Mouse (Mus musculus) gonadal fat pad, adult 2 months (tissue): ENCODE data around the gene Cd244a. TPM values are rescaled to one million over a fixed set of nuclear protein-coding genes. Genes with fewer than 3 reads are reported as not detected.

Experiments used
- DNase-seq: peaks from one replicate; pipeline ENCODE4 v3.0.0-alpha.2; 2012; ENCODE audit warnings: low read depth
- polyA plus RNA-seq: library from polyadenylated mRNA; depleted of rRNA; stranded (reverse); fragments of >200 nt; gene quantifications from 2 replicates; pipeline ENCODE4 v1.2.3, GENCODE M21; 2012

Gene Cd244a
- polyA plus RNA-seq, 1 experiment = 0.61 TPM

DNA sequence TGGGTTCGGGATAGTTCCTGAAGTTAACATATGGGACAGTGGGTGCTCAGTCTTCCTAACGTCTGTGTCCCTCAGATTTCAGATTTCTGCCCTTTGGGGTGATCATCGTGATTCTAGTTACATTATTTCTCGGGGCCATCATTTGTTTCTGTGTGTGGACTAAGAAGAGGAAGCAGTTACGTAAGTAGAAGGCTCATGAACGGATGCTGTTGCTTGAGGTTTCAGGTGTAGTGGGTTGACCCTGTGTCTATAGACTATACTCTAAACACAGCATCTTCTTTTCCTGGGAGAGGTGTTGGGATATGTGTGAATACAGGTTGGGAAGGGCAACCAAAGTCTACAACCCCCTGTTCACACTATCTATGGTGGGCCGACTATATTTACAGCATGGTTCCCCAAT is 18.2 kb downstream of the Cd244a start:
- DNase-seq = no peak

DNA sequence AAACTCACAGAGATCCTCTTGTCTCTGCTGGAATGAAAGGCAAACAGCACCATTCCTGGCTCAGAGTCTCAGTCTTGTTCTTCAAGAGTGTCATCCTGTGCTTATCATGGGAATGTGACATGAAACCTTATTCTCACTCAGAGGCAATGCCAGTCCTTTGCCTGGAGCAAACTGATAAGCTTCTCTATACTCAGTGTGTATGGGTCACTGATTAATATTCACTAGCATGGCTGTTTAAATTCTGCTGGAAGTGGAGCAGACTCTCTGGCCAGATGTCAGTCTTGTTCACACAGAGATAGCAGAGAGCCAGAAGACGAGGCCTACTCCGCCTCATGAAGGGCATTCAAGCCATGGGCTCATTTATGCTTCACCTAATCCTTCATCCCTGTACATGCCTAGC is 25.6 kb downstream of the Cd244a start:
- DNase-seq = no peak

DNA sequence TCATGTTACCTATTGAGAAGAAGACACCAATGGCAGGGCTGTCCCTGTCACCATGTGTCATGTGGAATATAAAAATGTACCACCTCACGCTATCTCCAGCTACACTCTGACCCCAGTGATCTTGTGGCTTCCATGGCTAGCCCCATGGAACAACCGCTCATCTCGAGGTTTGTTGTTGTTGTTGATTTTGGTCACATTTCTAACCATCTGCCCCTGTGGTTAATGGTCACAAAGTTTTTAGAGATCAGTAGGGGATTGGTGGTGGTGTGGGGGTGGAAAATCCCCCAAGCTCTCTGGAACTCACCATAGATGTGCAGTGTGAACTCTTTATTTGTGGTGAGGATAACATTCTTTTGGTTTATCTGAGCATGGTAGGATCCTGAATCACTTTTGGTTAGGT is 45.7 kb downstream of the Cd244a start:
- DNase-seq = no peak

- DNase-seq = no peak
Observed at GRCm38 (mm10) chr1:171606656-171607055, 47.7 kb downstream of the Cd244a start.

DNA sequence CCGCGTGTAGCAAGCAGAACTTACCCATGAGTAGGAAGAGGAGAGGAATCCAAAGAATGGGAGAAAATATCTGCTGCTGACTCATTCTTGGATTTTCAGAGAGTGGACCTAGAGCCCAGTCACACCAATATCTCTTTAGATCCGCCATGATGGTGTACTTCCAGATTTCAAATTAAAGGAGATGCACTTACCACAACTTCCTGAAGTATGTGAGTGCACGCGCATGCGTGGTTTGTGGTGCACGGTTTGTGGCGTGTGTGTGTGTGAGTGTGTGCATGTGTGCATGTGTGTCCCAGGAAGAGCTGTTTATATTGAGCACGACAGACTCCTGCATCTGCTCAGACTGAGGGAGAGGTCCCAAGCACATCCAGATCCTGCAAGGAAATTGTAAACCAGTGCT is 48.2 kb downstream of the Cd244a start, which contains the start of gene Ly9:
Ly9 (minus strand) TSS at position 235 of the 400 bp plus-strand sequence.
- no peak for DNase-seq

- no peak for DNase-seq
Observed at GRCm38 (mm10) chr1:171610026-171610425, 51.0 kb downstream of the Cd244a start.

- DNase-seq = no peak
Observed at GRCm38 (mm10) chr1:171610781-171611180, 51.8 kb downstream of the Cd244a start.

- DNase-seq = no peak
Observed at GRCm38 (mm10) chr1:171613962-171614361, 55.0 kb downstream of the Cd244a start.

DNA sequence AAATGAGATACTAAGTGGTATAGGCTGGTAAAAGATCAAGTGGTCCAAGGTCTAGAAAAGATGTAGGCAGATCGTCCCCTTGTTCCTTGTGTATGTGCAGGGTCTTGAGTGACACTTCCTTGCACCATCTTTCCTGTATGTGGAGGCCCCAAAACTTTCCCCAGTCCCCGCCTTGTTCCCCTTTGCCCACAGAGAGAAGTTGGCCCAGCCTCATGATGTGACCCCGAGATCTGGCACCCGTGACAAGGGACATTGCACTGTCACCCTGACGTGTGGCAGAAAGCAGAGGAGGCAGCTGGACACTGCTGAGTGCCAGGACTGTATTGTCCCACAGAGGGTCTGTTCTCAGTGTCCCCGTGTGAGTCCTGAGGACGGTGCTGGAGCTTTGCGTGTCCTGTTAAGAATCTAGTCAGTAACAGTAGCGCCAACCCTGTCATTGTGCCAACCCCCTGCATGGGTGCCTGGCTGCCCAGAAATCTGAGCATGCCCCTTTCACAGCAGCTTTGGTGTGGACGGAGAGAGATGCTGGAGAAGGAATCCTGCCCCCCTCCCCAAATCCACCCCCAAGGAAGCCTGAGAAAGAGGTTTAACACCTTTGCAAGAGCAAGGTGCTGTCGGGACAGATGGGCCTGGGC is 58.0 kb downstream of the Cd244a start:
- no peak for DNase-seq

- no peak for DNase-seq
Observed at GRCm38 (mm10) chr1:171619001-171619400, 60.0 kb downstream of the Cd244a start.

GRCm38 (mm10) chr1:171619645-171620044 is 60.7 kb downstream of the Cd244a start:
- no peak for DNase-seq

- DNase-seq = no peak
Observed at GRCm38 (mm10) chr1:171620091-171620490, 61.1 kb downstream of the Cd244a start.

- DNase-seq = no peak
Observed at GRCm38 (mm10) chr1:171627801-171628200, 68.8 kb downstream of the Cd244a start.

DNA sequence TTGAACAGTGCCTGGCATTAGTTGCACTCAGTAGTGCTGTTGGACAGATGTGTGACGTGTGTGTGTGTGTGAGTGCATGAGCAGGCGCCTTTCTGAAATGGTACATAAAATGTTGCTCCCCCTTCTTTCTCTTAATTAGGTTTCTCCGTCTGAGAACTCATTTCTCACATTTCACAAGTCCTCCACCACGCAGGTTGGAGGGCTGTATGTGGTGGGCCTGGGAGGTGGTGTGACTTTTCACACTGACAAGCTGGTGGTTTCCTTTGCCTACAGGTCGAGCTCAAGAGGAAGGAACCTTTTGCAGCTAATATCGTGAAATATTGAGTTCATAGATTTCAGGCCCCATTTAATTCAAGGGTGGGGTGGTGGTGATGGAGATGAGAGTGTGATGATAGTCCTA is 70.2 kb downstream of the Cd244a start:
- DNase-seq = no peak

DNA sequence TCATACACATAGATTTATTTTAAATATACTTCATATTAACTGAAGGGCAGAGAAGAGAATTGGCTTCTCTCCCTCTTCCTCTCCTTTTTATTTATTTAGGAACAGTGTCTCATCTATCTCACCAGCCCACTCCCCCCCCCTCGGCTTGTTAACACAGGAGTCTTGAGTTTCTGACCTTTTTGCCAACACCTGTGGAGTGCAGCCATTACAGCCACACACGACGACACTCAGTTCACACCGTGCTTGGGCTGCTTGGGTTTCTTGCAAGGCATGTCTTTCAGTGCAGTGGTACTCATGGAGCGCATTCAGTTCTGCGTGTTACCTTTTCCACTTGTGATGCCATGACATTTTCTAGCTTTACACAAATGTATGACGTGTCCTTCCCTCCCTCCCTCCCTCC is 71.0 kb downstream of the Cd244a start:
- no peak for DNase-seq

DNA sequence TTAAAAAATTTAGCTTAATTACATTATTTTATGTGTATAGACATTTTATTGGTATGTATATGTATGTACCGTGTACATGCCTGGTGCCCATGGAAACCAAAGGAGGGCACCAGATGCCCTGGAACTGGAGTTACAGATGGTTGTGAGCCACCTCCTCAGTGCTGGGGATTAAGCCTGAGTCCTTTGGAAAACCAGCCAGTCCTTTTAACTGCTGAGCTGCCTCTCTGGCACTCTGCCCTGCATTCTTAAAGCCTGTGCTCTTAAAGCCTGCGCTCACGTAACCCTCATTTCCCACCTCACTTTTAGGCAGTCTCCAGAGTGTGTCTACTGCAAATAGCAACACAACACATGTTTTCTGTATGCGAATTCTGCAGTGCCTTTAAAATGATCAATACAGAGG is 71.9 kb downstream of the Cd244a start:
- DNase-seq = no peak

- no peak for DNase-seq
Observed at GRCm38 (mm10) chr1:171631447-171631846, 72.5 kb downstream of the Cd244a start.

DNA sequence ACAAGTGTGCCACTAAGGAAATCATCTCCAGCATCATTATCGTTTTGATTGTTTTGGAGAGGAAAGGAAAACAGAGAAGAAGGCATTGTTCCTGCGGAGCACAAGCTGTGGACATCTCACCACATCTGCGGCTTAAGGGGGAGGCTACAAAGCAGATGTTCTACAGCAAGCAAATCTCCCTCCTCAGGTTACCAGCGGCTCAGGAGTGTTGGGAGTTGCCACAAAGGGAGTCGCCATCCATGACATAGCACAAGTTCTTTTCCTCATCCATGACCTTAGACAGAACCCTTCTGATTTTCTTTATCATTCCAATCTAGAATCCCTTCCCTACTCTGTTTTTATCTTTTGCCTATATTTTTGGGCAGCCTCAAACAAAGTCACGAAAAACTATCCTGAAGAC is 76.7 kb downstream of the Cd244a start:
- no peak for DNase-seq

- no peak for DNase-seq
Observed at GRCm38 (mm10) chr1:171637101-171637500, 78.1 kb downstream of the Cd244a start.

DNA sequence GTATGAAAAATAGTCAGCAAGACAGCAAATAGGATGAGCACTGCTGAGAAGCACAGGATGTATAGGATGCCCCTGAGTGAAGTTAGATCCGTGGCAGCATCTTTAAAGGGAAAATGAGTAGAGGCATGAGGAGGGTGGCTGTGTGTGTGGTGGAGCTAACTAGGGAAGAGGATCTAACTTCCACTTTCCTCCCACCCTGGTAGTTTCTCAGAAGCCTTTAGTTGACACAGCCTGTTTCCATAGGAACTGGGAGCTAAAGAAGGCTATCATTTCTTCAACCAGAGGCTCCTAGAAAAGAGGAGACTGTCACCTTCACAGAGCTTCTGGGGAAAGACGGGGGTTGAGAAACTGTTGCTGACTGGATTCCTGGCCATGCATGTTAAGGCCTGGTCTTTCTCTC is 79.7 kb downstream of the Cd244a start:
- DNase-seq = no peak

DNA sequence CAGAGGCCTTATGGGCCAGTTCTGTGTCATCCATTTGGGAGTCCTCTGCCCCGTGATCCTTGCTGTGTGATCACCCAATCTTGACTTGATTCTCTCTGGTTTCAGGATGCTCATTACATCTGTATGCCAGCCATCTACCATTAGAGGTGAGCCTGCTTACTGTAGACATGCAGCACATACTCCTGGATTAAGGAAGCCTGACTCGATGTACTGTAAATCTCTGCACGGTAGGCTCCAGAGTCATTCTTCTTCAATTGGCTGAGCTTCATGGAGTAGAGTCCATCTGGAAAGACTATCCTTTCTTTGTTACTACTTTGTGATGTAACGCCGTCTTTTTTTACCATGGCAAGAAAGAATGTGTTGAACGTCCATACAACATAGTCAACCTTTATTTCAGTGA is 81.8 kb downstream of the Cd244a start:
- DNase-seq = no peak

DNA sequence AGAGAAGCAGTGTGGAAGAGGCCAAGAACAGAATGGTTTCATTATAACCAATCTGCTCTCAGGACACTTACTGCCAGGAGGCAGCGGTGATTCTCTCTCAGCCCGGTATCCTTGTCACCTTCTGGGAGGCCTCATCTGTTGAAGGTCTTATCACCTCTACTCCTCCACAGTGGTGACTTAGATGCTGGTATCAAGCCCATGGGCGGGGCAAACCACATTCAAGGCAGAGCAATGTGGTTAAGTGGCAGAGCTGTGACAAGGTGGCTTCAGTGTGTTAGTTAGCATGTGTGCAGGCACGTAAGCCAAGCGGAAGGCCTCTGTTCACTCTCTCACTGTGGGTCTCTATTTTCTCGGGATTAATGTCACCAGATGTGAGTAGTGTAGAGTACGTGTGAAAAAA is 84.6 kb downstream of the Cd244a start:
- no peak for DNase-seq

DNA sequence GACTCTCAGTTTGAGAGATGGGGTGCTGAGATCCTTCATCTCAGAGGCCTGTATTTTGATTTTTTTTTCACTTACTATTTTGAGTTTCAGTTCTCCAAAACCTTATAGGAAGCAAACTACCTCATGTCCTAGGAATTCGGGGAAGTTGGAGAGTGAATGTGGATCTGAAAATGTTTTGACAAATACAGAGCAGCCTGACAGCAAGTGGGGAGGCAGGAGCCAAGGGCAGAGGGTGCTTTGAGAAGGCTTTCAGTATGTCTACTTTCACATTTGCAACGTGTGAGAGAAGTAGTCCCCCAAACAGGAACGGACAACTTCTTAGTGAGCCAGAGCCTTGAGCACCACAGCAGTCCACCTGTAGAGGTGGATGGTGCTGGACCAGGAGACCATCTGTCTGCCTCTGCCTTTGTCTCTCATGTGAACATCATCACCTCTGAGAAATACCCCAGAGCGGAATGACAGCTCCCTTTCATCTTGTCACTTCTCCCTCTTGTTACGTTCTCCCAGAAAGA is 87.5 kb downstream of the Cd244a start:
- no peak for DNase-seq

DNA sequence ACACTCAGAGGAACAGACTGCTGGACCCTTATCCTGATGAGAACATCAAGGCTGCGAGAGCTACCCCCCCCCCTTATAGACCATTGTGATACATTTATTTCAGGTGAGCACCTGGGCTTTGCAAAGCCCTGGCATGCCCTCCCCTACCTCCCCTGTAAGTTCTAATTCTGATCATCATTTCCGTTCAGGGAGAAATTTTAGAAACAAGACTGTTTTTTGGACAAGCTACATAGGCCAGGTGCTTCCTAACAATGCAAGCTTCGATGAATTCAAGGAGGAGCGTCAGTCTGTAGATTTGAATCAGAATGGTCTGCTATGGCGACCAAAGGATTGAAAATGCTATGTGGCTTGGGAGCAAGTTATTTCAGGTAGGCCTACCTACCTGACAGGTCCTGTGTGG is 88.7 kb downstream of the Cd244a start:
- no peak for DNase-seq
